Mouse (Mus musculus) ES-E14 (cell line): ENCODE results near the gene Naif1. TPM values are rescaled to one million over a fixed set of nuclear protein-coding genes. Genes with fewer than 3 reads are reported as not detected.
A peak's percentile ranks its signal among the peaks of the same experiment; 100 is the strongest.

ENCODE experiments used
- DNase-seq: peaks from one replicate; pipeline ENCODE4 v3.0.0-alpha.2; 2013; ENCODE audit warnings: low read depth, low spot score
- H3K27ac ChIP-seq: 2 replicates; pipeline ENCODE4 v1.5.1; 2012; ENCODE audit warnings: low read depth, mild to moderate bottlenecking, low read length, moderate library complexity, mixed read lengths; ENCODE audit not compliant: poor library complexity, insufficient read depth, severe bottlenecking
- H3K36me3 ChIP-seq: 2 replicates; pipeline ENCODE4 v1.6.1; 2012; ENCODE audit warnings: mild to moderate bottlenecking, low read length, moderate library complexity, mixed read lengths; ENCODE audit not compliant: control insufficient read depth, poor library complexity, insufficient read depth, severe bottlenecking
- H3K4me1 ChIP-seq, 2 experiments: fragments of 150-350 bp in 1 of 2; sonication (generic) in 1 of 2; 2 replicates each; pipeline ENCODE4 v1.6.1; 2012; ENCODE audit warnings: low read length in 2 of 2, mild to moderate bottlenecking in 1 of 2, mixed read lengths in 1 of 2; ENCODE audit not compliant: control insufficient read depth in 2 of 2, insufficient read depth in 2 of 2, poor library complexity in 1 of 2
- H3K4me3 ChIP-seq, 2 experiments: fragments of 150-350 bp in 1 of 2; sonication (generic) in 1 of 2; 2 replicates each; pipeline ENCODE4 v1.5.1; 2012; ENCODE audit warnings: low read length in 2 of 2, low read depth in 1 of 2, mild to moderate bottlenecking in 1 of 2, mixed read lengths in 1 of 2; ENCODE audit not compliant: insufficient read depth in 1 of 2, poor library complexity in 1 of 2, severe bottlenecking in 1 of 2
- H3K9ac ChIP-seq: 2 replicates; pipeline ENCODE4 v1.6.1; 2012; ENCODE audit warnings: low read depth, mild to moderate bottlenecking, low read length, mixed read lengths; ENCODE audit not compliant: poor library complexity, insufficient read depth, severe bottlenecking
- H3K9me3 ChIP-seq: fragments of 150-350 bp; sonication (generic); 2 replicates; pipeline ENCODE4 v1.6.1; 2012; ENCODE audit warnings: low read depth, mild to moderate bottlenecking, low read length; ENCODE audit not compliant: control insufficient read depth, insufficient read depth
- CHD2 ChIP-seq: IDR thresholded peaks from 2 replicates; pipeline ENCODE4 v1.6.1; 2014; ENCODE audit warnings: mild to moderate bottlenecking, low read depth, low read length, inconsistent platforms
- HCFC1 ChIP-seq: IDR thresholded peaks from 2 replicates; pipeline ENCODE4 v1.6.1; 2012; ENCODE audit warnings: low read length, inconsistent platforms, borderline replicate concordance; ENCODE audit not compliant: insufficient read depth
- MAFK ChIP-seq: IDR thresholded peaks from 2 replicates; pipeline ENCODE4 v1.6.1; 2014; ENCODE audit warnings: mild to moderate bottlenecking, low read depth, low read length, inconsistent platforms; ENCODE audit not compliant: insufficient read depth
- ZC3H11A ChIP-seq: IDR thresholded peaks from 2 replicates; pipeline ENCODE4 v1.6.1; 2012; ENCODE audit warnings: low read depth, mild to moderate bottlenecking, inconsistent platforms, low read length, borderline replicate concordance
- ZNF384 ChIP-seq: IDR thresholded peaks from 2 replicates; pipeline ENCODE4 v1.6.1; 2012; ENCODE audit warnings: low read depth, low read length, inconsistent platforms
- in situ Hi-C, 2 experiments: fragments of 600-800 bp; cut with MboI; formaldehyde crosslinking; loops; one replicate each; pipeline ENCODE4 v1.15.1; 2025; ENCODE audit warnings: low sequenced_read_pairs in 2 of 2, inconsistent platforms in 1 of 2; ENCODE audit not compliant: unreplicated experiment in 2 of 2
- total RNA-seq: library from RNA; depleted of rRNA; stranded (reverse); fragments of 300-350 nt; gene quantifications from 2 replicates; pipeline ENCODE4 v1.2.3, GENCODE M21; 2012

The Naif1 gene
- total RNA-seq, 1 experiment: 2.5 TPM

- no peak overlapping the region for H3K4me3 ChIP-seq
- 0 out of 4 replicates have a peak, but pooled peaks cover 0 to 4% of the 10 kb centered on the region in 2 experiments for H3K4me1 ChIP-seq
- 0 out of 2 replicates have a peak, but pooled peaks have one; percentile 53 for TF ChIP-seq ZNF384
- TF ChIP-seq HCFC1: no peak
- H3K36me3 ChIP-seq: no peaks in the 10 kb centered on the region
- in situ Hi-C loops: no loop called here
- peaks cover 2% of the 10 kb centered on the region for H3K9me3 ChIP-seq
- no peak overlapping the region for H3K27ac ChIP-seq
- peak; percentile 43 for DNase-seq
- no peak overlapping the region for H3K9ac ChIP-seq
Measured at GRCm38 (mm10) chr2:32483179-32483875, 33.1 kb downstream of the Naif1 start.

GRCm38 (mm10) chr2:32484933-32485332 is 34.7 kb downstream of the Naif1 start:
- Histone ChIP-seq H3K9ac (no peak overlapping the region), H3K9me3 (no peaks in the 10 kb centered on the region), H3K4me3 (no peak overlapping the region), H3K4me1 (0 out of 4 replicates have a peak, but pooled peaks cover 0 to 4% of the 10 kb centered on the region in 2 experiments), H3K27ac (no peak overlapping the region), H3K36me3 (no peaks in the 10 kb centered on the region)
- in situ Hi-C loops: no loop called here
- no peak for DNase-seq
- TF ChIP-seq ZNF384: no peak
- TF ChIP-seq ZC3H11A: no peak
- no peak for TF ChIP-seq CHD2
- TF ChIP-seq MAFK: no peak
- TF ChIP-seq HCFC1: no peak

- Histone ChIP-seq H3K27ac (no peak overlapping the region), H3K4me3 (no peak overlapping the region), H3K36me3 (no peaks in the 10 kb centered on the region), H3K9ac (no peak overlapping the region), H3K9me3 (no peaks in the 10 kb centered on the region), H3K4me1 (0 out of 4 replicates have a peak, but pooled peaks cover 0 to 4% of the 10 kb centered on the region in 2 experiments)
- in situ Hi-C loops: no loop called here
- no peak for TF ChIP-seq MAFK
- no peak for TF ChIP-seq HCFC1
- no peak for TF ChIP-seq ZC3H11A
- no peak for TF ChIP-seq CHD2
- no peak for TF ChIP-seq ZNF384
- DNase-seq: no peak
Measured at GRCm38 (mm10) chr2:32485751-32486150, 35.5 kb downstream of the Naif1 start.

- in situ Hi-C loops: no loop called here
- no peak for DNase-seq
- Histone ChIP-seq H3K27ac (no peak overlapping the region), H3K9me3 (no peaks in the 10 kb centered on the region), H3K4me3 (no peak overlapping the region), H3K9ac (no peak overlapping the region), H3K4me1 (0 out of 4 replicates have a peak, but pooled peaks cover 0 to 4% of the 10 kb centered on the region in 2 experiments), H3K36me3 (no peaks in the 10 kb centered on the region)
- no peak for TF ChIP-seq HCFC1
- no peak for TF ChIP-seq ZC3H11A
- no peak for TF ChIP-seq CHD2
- TF ChIP-seq MAFK: no peak
- TF ChIP-seq ZNF384: no peak
Measured at GRCm38 (mm10) chr2:32486155-32486554, 35.9 kb downstream of the Naif1 start.
